Mouse (Mus musculus) c-Kit-positive CD71-negative TER-119-negative erythroid progenitor cells, embryonic 14.5 days (primary cell): Measurements from ENCODE around the gene Scn3a.

Experiments
- DNase-seq: peaks from one replicate; pipeline ENCODE4 v3.0.0-alpha.2; 2013; ENCODE audit warnings: low read depth

Gene Scn3a

GRCm38 (mm10) chr2:65566793-65567787, at the start of gene Scn3a:
Gene Scn3a (minus strand): TSS chr2:65567627.
- no peak for DNase-seq

DNA sequence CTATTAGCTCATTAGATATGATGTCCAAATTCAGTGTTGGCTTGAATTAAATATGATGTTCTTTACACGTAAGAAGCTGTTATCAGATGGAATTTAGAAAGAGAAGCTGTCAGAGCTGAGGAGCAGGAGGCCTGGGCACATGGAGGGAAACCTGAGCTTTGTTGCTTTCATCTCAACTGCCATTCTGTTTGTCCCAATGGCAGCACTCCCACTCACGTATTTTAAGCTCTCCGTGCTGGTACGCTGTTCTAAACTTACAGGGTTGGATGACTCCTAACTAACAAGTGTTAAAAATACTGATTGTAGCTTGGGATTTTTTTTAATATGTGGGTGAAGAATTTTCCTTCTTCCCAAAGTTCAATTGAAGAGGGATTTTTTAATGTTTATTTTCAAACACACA, 44.5 kb upstream of the Scn3a start:
- no peak for DNase-seq

- DNase-seq, result no peak
These were observed 40.4 kb upstream of the Scn3a start for GRCm38 (mm10) chr2:65607813-65608212.

GRCm38 (mm10) chr2:65587679-65588078, 20.3 kb upstream of the Scn3a start:
- DNase-seq, result no peak

DNA sequence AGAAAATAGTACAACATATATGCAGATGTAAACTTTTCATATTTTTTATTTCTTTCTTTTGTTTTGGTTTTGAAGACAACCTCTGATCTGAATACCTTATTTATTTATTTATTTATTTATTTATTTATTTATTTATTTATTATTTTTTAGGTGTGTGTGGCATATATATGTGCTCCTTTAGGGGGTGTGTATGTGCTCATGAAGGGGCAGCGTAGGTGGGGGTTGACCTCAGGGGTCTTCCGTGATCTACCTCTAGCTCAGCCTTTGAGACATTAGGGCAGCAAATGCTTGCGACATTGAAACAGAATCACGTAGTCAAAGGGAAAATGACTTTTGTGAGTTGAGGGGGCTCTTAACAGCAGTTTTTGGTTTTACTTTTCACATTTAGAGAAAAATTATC, 498 bp upstream of the Scn3a start:
- DNase-seq, result no peak

GRCm38 (mm10) chr2:65563898-65564297, 3.5 kb downstream of the Scn3a start:
- no peak for DNase-seq

- no peak for DNase-seq
These were observed 9.7 kb downstream of the Scn3a start for GRCm38 (mm10) chr2:65557719-65558118.

DNA sequence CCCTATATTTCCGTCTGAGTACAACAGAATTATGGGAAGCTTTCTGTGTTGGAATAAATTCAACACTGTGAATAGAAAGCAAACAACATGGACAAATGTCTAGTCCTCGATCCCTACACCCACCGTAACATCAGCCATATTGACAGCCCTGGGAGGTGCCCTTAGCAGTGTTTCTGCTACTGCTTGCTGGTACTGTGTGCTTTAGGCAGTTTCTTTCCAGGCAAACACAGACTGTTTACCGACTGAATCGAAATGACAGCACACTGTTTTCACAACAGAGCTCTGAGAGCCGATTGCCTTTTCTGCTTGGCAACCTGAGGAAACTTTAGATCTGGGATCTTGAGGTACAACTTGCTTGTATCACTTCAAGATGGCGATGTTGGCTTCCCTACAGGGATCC, 12.8 kb downstream of the Scn3a start:
- no peak for DNase-seq

GRCm38 (mm10) chr2:65553473-65553872, 14.0 kb downstream of the Scn3a start:
- no peak for DNase-seq

- no peak for DNase-seq
These were observed 14.7 kb downstream of the Scn3a start for GRCm38 (mm10) chr2:65552727-65553126.

DNA sequence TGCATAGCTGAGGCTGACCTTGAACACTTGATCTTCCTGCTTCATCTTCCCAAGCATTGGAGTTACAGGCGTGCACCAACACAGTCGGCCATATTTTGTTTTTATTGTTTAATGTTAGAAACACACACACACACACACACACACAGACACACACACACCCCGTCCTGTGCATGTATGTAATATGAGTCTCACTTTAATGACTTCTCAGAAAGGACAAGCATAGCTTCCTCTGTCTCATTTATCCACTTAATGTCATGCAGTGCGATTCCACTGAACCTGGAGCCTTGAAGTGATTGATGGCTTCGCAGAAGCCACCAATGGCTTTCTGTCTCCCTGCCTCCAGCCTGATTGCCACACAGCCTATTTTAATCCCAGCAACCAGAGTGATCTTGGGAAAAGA, 15.2 kb downstream of the Scn3a start:
- no peak for DNase-seq

DNA sequence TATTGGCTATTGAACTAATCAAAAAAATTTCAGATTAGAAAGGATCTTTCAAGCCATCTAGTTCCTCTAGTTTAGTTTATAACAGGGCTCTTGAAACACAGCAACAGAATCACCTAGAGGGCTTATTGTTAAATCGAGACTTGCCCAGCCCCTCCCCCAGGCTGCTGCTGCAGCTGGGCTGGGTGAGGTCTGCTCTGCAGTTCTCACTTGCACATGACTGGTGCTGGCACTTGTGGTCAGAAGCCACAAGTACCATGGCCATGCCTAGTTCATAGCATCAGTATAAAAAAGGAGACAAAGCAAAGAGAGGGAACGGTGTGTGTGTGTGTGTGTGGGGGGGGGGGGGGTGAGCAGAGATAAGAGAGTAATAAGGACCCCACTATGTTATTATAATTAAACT, 15.7 kb downstream of the Scn3a start:
- DNase-seq, result no peak

DNA sequence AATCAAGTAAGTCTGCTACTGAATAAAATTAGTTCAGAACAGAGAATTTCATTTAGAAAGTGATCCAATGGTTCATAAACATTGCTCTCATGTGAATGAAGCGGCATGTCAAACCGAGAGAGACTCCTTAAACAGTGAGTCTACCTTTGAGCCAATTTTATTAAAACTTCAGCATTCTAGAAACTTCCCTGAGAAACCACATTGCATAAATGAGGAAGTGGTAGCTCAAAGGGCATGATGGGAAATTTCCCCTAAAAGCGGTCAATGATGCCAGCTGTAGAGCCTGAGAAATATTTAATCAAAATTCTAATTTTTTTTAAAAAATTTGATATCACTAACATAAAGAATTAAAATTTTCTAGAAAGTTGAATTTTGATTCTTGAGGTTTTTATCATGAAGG, 16.9 kb downstream of the Scn3a start:
- DNase-seq, result no peak

DNA sequence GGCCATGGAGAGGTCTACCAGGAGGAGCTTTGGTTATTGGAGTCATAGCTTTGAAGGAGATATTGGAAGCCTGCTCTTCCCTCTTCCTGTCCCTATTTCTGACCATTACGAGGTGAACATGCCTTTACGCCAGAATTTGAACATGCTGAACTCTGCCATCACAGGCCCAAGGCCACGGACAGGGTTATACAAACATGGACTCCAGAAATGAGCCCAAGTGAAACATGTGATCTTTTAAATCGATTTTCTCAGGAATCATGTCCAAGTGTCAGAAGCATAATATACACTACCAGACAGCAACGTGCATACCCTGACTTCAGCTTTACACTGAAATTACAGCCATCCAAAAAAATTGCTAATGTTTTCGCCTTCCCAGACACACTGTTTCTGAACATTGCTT, 18.8 kb downstream of the Scn3a start:
- no peak for DNase-seq

DNA sequence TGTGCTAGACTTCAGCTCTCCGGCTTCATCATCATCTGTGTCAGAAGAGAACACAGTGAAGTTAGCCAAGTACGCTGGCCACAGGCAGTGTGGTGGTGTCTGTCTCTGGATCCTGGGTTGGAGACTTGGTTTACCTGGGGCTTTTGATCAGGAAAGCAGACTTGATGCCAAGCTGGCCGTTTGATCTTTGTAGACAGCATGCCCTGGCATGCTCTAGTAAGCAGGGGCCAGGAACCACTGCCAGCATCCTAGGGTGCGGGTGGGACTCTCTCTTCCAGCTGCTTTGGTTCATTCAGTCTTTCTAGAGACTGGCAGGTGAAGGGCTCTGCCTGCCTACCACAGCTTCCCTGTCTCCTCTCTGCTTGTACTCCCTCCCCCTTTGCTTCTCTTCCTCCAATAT, 20.1 kb downstream of the Scn3a start:
- no peak for DNase-seq

GRCm38 (mm10) chr2:65542906-65543592, 24.4 kb downstream of the Scn3a start:
- DNase-seq, result no peak

- no peak for DNase-seq
These were observed 25.6 kb downstream of the Scn3a start for GRCm38 (mm10) chr2:65541781-65542180.

DNA sequence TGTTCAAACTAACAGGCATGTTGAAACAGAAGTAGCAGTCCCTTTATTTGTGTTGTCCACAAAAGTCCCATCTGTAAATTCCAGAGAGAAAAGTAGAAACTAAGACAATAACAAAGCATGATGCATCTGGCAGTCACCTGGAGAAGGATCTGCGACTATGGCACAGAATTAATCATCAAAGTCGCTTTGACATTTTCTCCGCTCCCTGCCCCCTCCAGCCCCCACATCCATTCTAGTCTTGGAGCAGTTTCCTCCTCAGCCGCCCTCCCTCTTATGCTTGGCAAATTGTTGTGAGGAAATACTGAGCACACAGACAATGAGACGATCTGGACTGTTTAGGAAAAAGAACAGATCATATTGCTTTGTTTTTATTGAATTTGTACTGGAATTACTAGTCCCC, 29.0 kb downstream of the Scn3a start:
- no peak for DNase-seq

- no peak for DNase-seq
These were observed 35.1 kb downstream of the Scn3a start for GRCm38 (mm10) chr2:65532127-65532854.

GRCm38 (mm10) chr2:65529148-65529547, 38.3 kb downstream of the Scn3a start:
- DNase-seq, result no peak

DNA sequence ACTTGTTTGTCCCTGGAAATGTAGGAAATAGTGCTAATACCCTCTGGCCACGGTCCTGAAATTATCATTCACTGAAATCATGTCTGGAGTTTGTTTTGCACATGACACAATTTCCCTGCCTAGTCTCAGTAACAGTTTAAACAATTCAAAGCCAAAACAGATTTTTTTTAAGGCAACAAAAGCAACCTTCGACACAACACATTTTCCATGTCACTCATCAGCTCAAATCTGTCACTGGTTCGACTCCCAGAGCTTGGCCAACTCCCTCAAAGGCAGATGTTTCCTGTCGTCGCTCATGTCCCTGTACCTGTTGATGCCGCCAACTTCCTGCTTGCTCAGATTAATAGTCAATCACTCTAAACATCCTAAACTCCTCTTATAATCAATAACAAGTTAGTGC, 50.7 kb downstream of the Scn3a start:
- no peak for DNase-seq

GRCm38 (mm10) chr2:65508217-65508616, 59.2 kb downstream of the Scn3a start:
- DNase-seq, result no peak

DNA sequence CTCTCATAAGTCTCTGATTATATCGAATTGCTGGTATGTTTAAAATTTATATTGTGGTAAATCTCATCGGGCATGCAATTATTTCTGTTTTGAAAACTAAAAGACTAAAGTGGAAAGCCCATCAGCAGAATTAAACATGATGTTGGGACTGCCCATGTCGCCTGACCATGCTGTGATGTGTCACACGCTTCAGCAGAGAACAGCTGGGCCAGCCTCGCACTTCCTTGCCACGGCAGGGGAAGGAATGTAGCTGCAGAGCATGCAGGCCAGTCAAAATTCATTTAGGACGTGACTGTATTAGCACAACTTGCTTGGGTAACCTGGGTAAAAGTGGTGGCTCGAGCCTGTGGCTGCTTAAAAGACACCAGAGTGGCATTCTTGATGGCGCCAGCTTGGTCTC, 77.0 kb downstream of the Scn3a start:
- no peak for DNase-seq
